Mouse (Mus musculus): ENCODE data around the gene Sec14l4. TPM values are rescaled to one million over a fixed set of nuclear protein-coding genes. Genes with fewer than 3 reads are reported as not detected.

Sec14l4 gene
- 3.5 and 6.9 TPM in 2 replicates for polyA plus RNA-seq (2012; rRNA removed; ENCODE audit: low replicate concordance)

GRCm38 (mm10) chr11:4031126-4031941 is at the start of gene Sec14l4:
Sec14l4 (plus strand) TSS chr11:4031462.

GRCm38 (mm10) chr11:3983291-3983862 is 47.9 kb upstream of the Sec14l4 start, which contains the start of gene Gal3st1:
Gal3st1 (plus strand) TSS chr11:3983636.

GRCm38 (mm10) chr11:4064627-4065122 is 33.4 kb downstream of the Sec14l4 start, which contains the start of gene Sec14l3:
Sec14l3 (plus strand) TSS chr11:4064841.

GRCm38 (mm10) chr11:4095171-4096053 is 64.2 kb downstream of the Sec14l4 start, which contains the start of gene Mtfp1:
Mtfp1 (minus strand) TSS chr11:4095445.

Other genes starting within 250 kb of the Sec14l4 start
- 1.2 and 1.5 TPM in 2 replicates for gene Osbp2, start 167.6 kb upstream of the Sec14l4 start, polyA plus RNA-seq (2012; rRNA removed; ENCODE audit: low replicate concordance)
- 0.43 and 0.80 TPM in 2 replicates for gene 4921536K21Rik, start 136.4 kb upstream of the Sec14l4 start, polyA plus RNA-seq (2012; rRNA removed; ENCODE audit: low replicate concordance)
- 5.6 and 12.9 TPM in 2 replicates for gene Dusp18, start 136.2 kb upstream of the Sec14l4 start, polyA plus RNA-seq (2012; rRNA removed; ENCODE audit: low replicate concordance)
- gene Slc35e4, start 116.8 kb upstream of the Sec14l4 start, polyA plus RNA-seq (2012; rRNA removed; ENCODE audit: low replicate concordance), result 16.3 and 20.2 TPM in 2 replicates
- gene Tcn2, start 99.3 kb upstream of the Sec14l4 start, polyA plus RNA-seq (2012; rRNA removed; ENCODE audit: low replicate concordance), result 162 and 213 TPM in 2 replicates
- gene Pes1, start 67.5 kb upstream of the Sec14l4 start, polyA plus RNA-seq (2012; rRNA removed; ENCODE audit: low replicate concordance), result 34.4 and 53.7 TPM in 2 replicates
- gene 4930556J24Rik, start 54.7 kb upstream of the Sec14l4 start, polyA plus RNA-seq (2012; rRNA removed; ENCODE audit: low replicate concordance), result not detected in 2 replicates
- gene Gal3st1, start 47.8 kb upstream of the Sec14l4 start, polyA plus RNA-seq (2012; rRNA removed; ENCODE audit: low replicate concordance), result 3.1 and 3.5 TPM in 2 replicates
- gene Sec14l3, start 33.4 kb downstream of the Sec14l4 start, polyA plus RNA-seq (2012; rRNA removed; ENCODE audit: low replicate concordance), result 0.37 TPM in 1 of 2 replicates, not detected in the other
- 18.0 and 28.1 TPM in 2 replicates for gene Mtfp1, start 64.0 kb downstream of the Sec14l4 start, polyA plus RNA-seq (2012; rRNA removed; ENCODE audit: low replicate concordance)
- 2.4 and 3.5 TPM in 2 replicates for gene Sec14l2, start 92.0 kb downstream of the Sec14l4 start, polyA plus RNA-seq (2012; rRNA removed; ENCODE audit: low replicate concordance)
- 25.3 and 38.1 TPM in 2 replicates for gene Rnf215, start 103.7 kb downstream of the Sec14l4 start, polyA plus RNA-seq (2012; rRNA removed; ENCODE audit: low replicate concordance)
- 9.1 and 11.0 TPM in 2 replicates for gene Ccdc157, start 128.8 kb downstream of the Sec14l4 start, polyA plus RNA-seq (2012; rRNA removed; ENCODE audit: low replicate concordance)
- 25.9 and 37.9 TPM in 2 replicates for gene Sf3a1, start 128.9 kb downstream of the Sec14l4 start, polyA plus RNA-seq (2012; rRNA removed; ENCODE audit: low replicate concordance)
- 44.2 and 60.0 TPM in 2 replicates for gene Tbc1d10a, start 155.3 kb downstream of the Sec14l4 start, polyA plus RNA-seq (2012; rRNA removed; ENCODE audit: low replicate concordance)
- gene Castor1, start 186.8 kb downstream of the Sec14l4 start, polyA plus RNA-seq (2012; rRNA removed; ENCODE audit: low replicate concordance), result 19.1 and 19.3 TPM in 2 replicates
- gene Osm, start 205.0 kb downstream of the Sec14l4 start, polyA plus RNA-seq (2012; rRNA removed; ENCODE audit: low replicate concordance), result 2.2 and 2.4 TPM in 2 replicates
- 4.9 and 5.8 TPM in 2 replicates for gene Lif, start 226.1 kb downstream of the Sec14l4 start, polyA plus RNA-seq (2012; rRNA removed; ENCODE audit: low replicate concordance)

Data from mammary gland, adult 2 months (tissue).